Mouse (Mus musculus) brown adipose tissue, adult 24 weeks (tissue): Measurements from ENCODE around the gene Synrg. TPM values are rescaled to one million over a fixed set of nuclear protein-coding genes. Genes with fewer than 3 reads are reported as not detected.

Experiments
- H3K27ac ChIP-seq: fragments of 200-500 bp; replicated peaks from 2 replicates; pipeline ENCODE4 v1.5.1; 2012; ENCODE audit warnings: low read depth, mild to moderate bottlenecking, low read length
- H3K4me1 ChIP-seq: fragments of 200-500 bp; 2 replicates; pipeline ENCODE4 v1.6.1; 2012; ENCODE audit warnings: low read length, mixed read lengths; ENCODE audit not compliant: control insufficient read depth, insufficient read depth, insufficient read length
- H3K4me3 ChIP-seq: fragments of 200-500 bp; 2 replicates; pipeline ENCODE4 v1.5.1; 2012; ENCODE audit warnings: low read depth, mild to moderate bottlenecking, low read length, moderate library complexity; ENCODE audit not compliant: insufficient read depth
- polyA plus RNA-seq: library from polyadenylated mRNA; stranded (reverse); fragments of >200 nt; gene quantifications from 2 replicates; pipeline ENCODE4 v1.2.4, GENCODE M21; 2012; ENCODE audit not compliant: missing spikeins, insufficient read depth, insufficient read length

Synrg gene
- polyA plus RNA-seq, 1 experiment: 20.3 TPM

GRCm38 (mm10) chr11:84009001-84009400 is 44.8 kb downstream of the Synrg start:
- Histone ChIP-seq H3K27ac (no peak overlapping the region), H3K4me1 (no peaks in the 10 kb centered on the region), H3K4me3 (no peak overlapping the region)

DNA sequence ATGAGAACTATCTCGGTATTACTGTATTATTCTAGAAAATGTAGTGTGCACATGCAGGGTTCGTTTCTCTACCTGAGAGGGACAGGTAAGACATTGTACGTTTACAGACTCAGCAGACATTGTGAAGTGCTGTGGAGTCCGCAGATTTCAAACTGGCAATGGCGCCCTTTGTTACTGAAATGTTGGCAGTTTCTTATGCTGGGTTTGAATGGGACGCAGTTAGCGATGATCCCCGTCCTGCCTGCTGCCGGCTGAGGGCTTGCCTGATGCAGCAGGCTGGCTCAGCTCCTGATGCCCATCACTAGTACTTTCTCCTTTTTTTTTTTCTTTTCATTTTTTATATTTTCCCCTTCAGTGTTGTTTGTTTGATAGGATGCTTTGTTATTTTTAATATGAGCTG is 46.2 kb downstream of the Synrg start:
- Histone ChIP-seq H3K4me1 (no peaks in the 10 kb centered on the region), H3K27ac (no peak overlapping the region), H3K4me3 (no peak overlapping the region)

- Histone ChIP-seq H3K27ac (no peak overlapping the region), H3K4me3 (no peak overlapping the region), H3K4me1 (no peaks in the 10 kb centered on the region)
Measured at GRCm38 (mm10) chr11:84011050-84011449, 46.8 kb downstream of the Synrg start.

DNA sequence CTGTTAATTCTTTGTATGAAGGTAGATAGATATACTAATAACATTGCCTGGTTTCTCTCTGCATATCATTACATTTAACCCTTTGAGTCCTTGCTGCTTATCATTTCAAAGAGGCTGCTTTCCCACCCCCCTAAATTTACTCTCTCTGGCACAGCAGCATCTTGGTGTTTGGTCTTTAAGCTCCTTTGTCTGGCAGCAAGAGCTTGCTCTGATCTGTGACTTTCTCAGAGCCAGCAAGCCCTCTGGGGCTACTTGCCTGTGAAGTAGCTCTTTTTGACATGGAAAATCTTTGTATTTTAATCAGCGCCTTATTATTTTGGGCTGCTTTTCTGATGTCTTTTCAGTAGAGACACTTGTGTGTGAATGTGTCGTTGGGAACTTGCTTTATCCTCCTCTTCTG is 47.3 kb downstream of the Synrg start:
- H3K27ac ChIP-seq: no peak overlapping the region
- no peak overlapping the region for H3K4me3 ChIP-seq
- no peaks in the 10 kb centered on the region for H3K4me1 ChIP-seq

DNA sequence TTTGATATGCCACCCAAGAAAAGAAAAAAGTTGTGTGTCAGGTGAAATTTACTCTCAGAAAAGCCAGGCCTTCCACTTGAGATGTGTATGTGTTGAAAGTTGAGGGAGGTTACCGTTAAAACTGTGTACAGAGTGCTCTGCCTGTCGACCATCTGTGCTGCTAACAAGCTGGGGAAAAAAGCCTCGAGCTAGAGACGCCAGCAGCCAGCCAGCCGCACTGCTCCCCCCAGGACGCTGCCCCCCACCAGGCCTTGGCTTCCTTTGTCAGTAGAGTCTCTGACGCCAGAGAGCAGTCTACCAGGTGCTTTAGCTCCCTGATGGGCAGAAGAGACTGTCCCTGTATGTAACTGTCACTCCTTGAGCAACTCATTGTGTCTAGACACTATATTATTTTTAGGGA is 48.9 kb downstream of the Synrg start:
- H3K27ac ChIP-seq: no peak overlapping the region
- H3K4me1 ChIP-seq: no peaks in the 10 kb centered on the region
- H3K4me3 ChIP-seq: no peak overlapping the region

DNA sequence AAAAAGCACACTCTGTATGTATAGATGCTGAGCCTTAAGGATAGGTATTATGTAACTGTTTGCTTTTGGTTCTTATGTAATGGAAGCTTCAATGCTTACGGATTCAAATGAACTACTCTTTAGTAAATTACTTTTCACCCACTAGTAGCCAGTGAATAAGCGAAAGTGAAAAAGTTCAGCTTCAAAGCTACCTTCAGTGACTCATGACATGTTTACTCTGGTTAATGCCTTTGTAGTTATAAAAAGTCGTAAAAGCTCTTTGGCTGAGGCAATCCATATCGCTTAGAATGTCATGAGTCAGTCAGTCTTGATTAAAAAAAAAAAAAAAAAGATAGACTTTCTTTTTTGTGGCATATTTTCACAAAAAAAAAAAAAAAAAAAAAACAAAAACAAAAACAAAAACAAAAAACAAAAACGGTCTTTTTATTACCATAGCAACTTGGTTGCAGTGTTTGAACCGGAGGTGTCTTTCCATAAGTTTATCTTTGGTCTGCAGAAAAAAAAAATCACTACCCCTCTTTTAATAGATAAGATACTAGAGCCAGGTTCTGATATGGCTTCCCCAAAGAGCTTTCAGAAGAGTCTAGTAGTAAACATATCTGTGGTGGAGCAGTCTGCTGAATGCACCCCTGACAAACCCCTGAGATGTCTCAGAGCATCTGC is 52.0 kb downstream of the Synrg start:
- no peaks in the 10 kb centered on the region for H3K4me1 ChIP-seq
- no peak overlapping the region for H3K27ac ChIP-seq
- H3K4me3 ChIP-seq: no peak overlapping the region

GRCm38 (mm10) chr11:84016810-84017508 is 52.7 kb downstream of the Synrg start:
- H3K27ac ChIP-seq: no peak overlapping the region
- no peak overlapping the region for H3K4me3 ChIP-seq
- H3K4me1 ChIP-seq: no peaks in the 10 kb centered on the region

GRCm38 (mm10) chr11:84027231-84027630 is 63.0 kb downstream of the Synrg start:
- Histone ChIP-seq H3K4me1 (no peaks in the 10 kb centered on the region), H3K4me3 (no peak overlapping the region), H3K27ac (no peak overlapping the region)

DNA sequence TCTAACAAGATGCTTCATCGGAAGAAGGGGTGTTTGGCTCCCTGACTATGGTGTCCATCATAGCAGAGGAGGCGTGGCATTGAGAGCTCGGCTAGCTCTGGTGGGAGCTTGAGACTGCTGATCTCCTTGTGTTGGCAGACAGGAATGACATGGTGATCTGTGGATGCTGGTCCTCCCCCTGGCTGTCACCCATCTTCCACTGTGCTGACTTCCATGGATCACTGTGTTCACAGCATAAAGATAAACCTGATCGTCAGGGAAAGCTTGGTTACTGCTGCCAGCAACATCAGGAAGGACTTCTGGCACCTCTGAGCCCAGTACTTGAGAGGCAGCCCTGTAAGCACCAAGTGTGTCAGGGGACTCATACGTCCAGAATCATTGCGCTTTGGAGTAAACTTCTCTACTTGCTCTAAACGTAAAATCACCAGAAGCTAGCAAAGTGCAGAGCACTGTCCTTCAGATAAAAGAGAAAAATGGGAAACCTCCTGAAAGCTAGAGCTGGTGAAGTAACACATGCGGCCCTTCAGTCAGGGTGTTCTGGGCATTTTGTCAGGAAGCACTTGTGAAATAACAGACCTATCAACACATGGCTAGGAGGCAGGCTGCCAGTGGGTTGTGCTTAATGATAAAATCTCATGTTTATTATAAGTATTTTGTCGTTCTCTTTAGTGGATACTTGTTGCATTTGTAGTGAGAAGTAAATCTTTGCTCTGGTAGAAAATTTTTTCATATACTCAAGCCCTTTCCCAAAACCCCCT is 64.2 kb downstream of the Synrg start:
- H3K4me1 ChIP-seq: no peaks in the 10 kb centered on the region
- no peak overlapping the region for H3K27ac ChIP-seq
- H3K4me3 ChIP-seq: no peak overlapping the region

GRCm38 (mm10) chr11:84031971-84032370 is 67.7 kb downstream of the Synrg start:
- Histone ChIP-seq H3K27ac (no peak overlapping the region), H3K4me3 (no peak overlapping the region), H3K4me1 (no peaks in the 10 kb centered on the region)

DNA sequence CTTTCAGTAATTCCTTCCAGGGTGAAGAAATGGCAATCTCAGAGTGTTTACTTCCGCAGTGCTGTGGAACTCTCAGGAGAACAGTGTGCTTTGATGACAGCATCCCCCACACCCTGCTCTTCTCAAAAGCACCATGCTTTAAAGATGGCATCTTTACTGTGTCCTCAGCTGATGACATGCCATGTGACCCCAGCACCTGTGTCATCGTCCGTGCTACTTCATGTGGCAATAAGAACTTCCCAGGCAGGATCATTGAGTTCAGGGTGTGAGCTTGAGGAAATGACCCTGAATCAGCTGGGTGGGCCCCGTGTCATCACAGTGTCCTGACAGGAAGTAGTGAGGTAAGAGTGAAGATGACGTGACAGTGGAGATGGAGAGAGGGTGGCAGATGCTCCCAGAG is 68.3 kb downstream of the Synrg start:
- H3K4me1 ChIP-seq: no peaks in the 10 kb centered on the region
- no peak overlapping the region for H3K27ac ChIP-seq

DNA sequence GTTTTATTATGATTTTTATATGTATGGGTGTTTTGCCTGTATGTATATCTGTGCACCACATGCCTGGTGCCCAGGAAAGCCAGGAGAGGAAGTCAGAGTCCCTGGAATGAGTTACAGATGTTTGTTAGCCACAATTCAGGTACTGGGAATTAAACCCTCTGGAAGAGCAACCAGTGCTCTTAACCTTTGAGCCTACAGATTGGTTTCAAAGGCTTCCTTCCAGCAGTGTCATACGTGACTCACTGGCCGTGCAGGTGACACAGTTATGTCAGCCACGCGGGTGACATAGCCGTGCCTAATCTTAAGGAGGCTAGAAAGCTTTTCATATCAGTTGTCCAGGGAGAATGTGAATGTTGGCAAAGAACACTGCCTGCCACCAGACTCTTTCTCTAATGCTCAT is 69.4 kb downstream of the Synrg start:
- H3K27ac ChIP-seq: no peak overlapping the region
- H3K4me1 ChIP-seq: no peaks in the 10 kb centered on the region
- H3K4me3 ChIP-seq: no peak overlapping the region

More for the DNA sequence above, 68.3 kb downstream of the Synrg start:
- H3K4me3 ChIP-seq: no peak overlapping the region

DNA sequence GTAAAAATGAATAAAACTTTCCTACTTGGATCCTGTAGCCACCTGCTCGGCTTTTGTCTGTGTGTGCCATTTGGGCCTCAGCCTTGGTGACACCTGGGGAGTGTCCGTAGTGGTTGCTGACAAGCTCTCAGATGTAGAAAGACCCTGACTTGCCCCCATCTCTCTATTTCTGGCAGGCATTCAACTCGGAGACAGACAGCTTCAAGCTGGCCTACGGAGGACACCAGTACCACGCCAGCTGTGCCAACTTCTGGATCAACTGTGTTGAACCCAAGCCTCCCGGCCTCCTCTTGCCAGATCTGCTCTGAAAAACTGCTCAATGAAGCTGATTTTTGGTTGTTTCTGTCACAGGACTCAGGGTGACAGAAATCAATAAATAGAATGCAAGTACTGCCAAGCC is 76.4 kb downstream of the Synrg start:
- no peak overlapping the region for H3K4me3 ChIP-seq
- H3K4me1 ChIP-seq: no peaks in the 10 kb centered on the region
- H3K27ac ChIP-seq: no peak overlapping the region

GRCm38 (mm10) chr11:84042808-84043762 is 78.9 kb downstream of the Synrg start:
- no peak overlapping the region for H3K4me3 ChIP-seq
- no peak overlapping the region for H3K27ac ChIP-seq

GRCm38 (mm10) chr11:84044988-84045387 is 80.8 kb downstream of the Synrg start:
- Histone ChIP-seq H3K27ac (no peak overlapping the region), H3K4me3 (no peak overlapping the region), H3K4me1 (no peaks in the 10 kb centered on the region)

More at GRCm38 (mm10) chr11:84042808-84043762, 78.9 kb downstream of the Synrg start:
- H3K4me1 ChIP-seq: no peaks in the 10 kb centered on the region
